Mouse (Mus musculus) liver, postnatal 0 days (tissue): ENCODE measurements around the gene Sec14l3. TPM values are rescaled to one million over a fixed set of nuclear protein-coding genes. Genes with fewer than 3 reads are reported as not detected.
A peak's percentile ranks its signal among the peaks of the same experiment; 100 is the strongest.

Source experiments
- ATAC-seq: fragments of 200-750 bp; cut with Nextera tagmentation; 2 replicates; pipeline ENCODE4 v1.8.0; 2017; ENCODE audit warnings: mild to moderate bottlenecking, moderate library complexity
- DNase-seq: peaks from one replicate; pipeline ENCODE4 v3.0.0-alpha.2; 2016
- H3K27ac ChIP-seq: fragments of 300-500 bp; sonication (generic); 2 replicates; pipeline ENCODE4 v1.5.1; 2014; ENCODE audit warnings: antibody characterized with exemption, moderate library complexity, mild to moderate bottlenecking, low read depth
- H3K27me3 ChIP-seq: fragments of 300-500 bp; sonication (generic); 2 replicates; pipeline ENCODE4 v1.6.1; 2014; ENCODE audit warnings: low read length, control low read depth, mixed read lengths; ENCODE audit not compliant: insufficient read depth
- H3K36me3 ChIP-seq: fragments of 300-500 bp; sonication (generic); replicated peaks from 2 replicates; pipeline ENCODE4 v1.6.1; 2014; ENCODE audit warnings: mild to moderate bottlenecking, control low read depth, low read length, moderate library complexity, mixed read lengths; ENCODE audit not compliant: insufficient read depth
- H3K4me1 ChIP-seq: fragments of 300-500 bp; sonication (generic); 2 replicates; pipeline ENCODE4 v1.6.1; 2014; ENCODE audit warnings: antibody characterized with exemption, mild to moderate bottlenecking, control low read depth; ENCODE audit not compliant: insufficient read depth
- H3K4me2 ChIP-seq: fragments of 300-500 bp; sonication (generic); 2 replicates; pipeline ENCODE4 v1.6.1; 2014; ENCODE audit warnings: low read depth, mild to moderate bottlenecking, low read length, moderate library complexity, mixed read lengths
- H3K4me3 ChIP-seq: fragments of 300-500 bp; sonication (generic); 2 replicates; pipeline ENCODE4 v1.5.1; 2014; ENCODE audit warnings: low read depth, low read length
- H3K9ac ChIP-seq: fragments of 300-500 bp; sonication (generic); replicated peaks from 2 replicates; pipeline ENCODE4 v1.6.1; 2014; ENCODE audit warnings: mild to moderate bottlenecking, moderate library complexity
- H3K9me3 ChIP-seq: fragments of 300-500 bp; sonication (generic); 2 replicates; pipeline ENCODE4 v1.6.1; 2016; ENCODE audit warnings: mild to moderate bottlenecking, control low read depth, low read length, mixed read lengths
- CTCF ChIP-seq: sonication (generic); IDR thresholded peaks from 2 replicates; pipeline ENCODE4 v1.5.1; 2016; ENCODE audit warnings: antibody characterized with exemption, low read depth
- EP300 ChIP-seq: IDR thresholded peaks from 2 replicates; pipeline ENCODE4 v1.6.1; 2016; ENCODE audit warnings: antibody characterized with exemption, low read depth, mild to moderate bottlenecking
- WGBS: fragments of 180-500 bp; shearing (Covaris S2); extraction: QIAGEN DNeasy Blood & Tissue Kit; methylation state at CpG from one replicate; pipeline ENCODE4 v1.1.7; 2014; ENCODE audit not compliant: insufficient replicate concordance; 5-methylcytosine and 5-hydroxymethylcytosine counted together
- polyA plus RNA-seq: library from polyadenylated mRNA; unstranded; fragments of >200 nt; fragmentation: Nextera tagmentation; extraction: Ambion mirVana; gene quantifications from 2 replicates; pipeline ENCODE4 v1.2.1, GENCODE M21; 2015

The Sec14l3 gene
- polyA plus RNA-seq, 1 experiment from 2014 or later, result not detected

DNA sequence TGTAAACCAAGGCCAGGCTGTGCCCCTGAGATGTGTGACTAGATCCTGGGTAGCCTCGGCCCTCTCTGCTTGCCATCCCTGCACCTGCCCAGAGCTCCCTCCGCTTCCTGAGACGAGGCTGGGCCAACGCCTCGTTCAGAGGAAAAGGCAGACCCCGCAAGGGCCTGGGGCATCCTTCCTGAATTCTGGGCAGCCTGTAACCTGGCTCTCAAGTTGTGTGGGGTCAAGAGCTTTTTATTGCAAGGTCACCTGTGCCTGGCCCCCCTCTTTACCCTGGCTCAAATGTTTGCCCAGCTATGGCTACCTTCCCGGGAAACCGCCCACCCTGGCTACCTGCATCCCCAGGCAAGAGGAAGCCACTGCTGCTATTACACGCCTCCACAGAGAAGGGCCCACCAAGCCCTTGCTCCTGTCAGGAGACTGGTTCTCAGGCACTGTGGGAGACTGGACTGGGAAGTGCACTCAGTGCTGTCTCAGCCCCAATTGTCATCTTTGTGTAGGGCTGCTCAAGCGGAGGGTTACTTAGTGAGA is 32.5 kb downstream of the Sec14l3 start:
- Histone ChIP-seq H3K27me3 (no peaks in the 10 kb centered on the region), H3K4me3 (peak overlapping the region; percentile 60), H3K4me2 (peak overlapping the region; percentile 85), H3K36me3 (peaks cover 11% of the 10 kb centered on the region), H3K9me3 (no peaks in the 10 kb centered on the region), H3K4me1 (peaks cover 36% of the 10 kb centered on the region), H3K9ac (peak overlapping the region; percentile 74), H3K27ac (peak overlapping the region; percentile 76)
- whole genome bisulfite sequencing, result 30% methylated on average over 10 of the region's 10 CpGs
- DNase-seq, result no peak
- ATAC-seq, result peak; percentile 16
- no peak for TF ChIP-seq EP300
- TF ChIP-seq CTCF, result no peak

DNA sequence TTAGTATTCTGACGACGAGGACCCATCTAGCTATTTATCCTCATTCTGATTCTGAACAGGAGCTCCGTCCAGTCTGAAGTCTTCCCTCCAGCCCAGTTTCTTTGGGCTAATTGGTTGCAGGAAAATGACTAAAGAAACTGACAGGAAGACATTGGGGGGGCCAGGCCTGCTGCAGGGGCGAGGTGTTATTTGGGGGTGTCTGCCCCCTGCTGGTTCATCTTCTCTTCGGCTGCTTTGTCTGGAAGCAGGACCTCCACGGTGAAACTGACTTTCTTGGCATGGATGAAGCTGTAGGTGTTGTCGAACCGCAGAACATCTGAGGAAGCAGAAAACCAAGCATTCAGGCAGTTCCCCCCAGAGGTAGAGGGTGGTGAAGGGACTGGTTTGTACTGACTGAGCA is 33.5 kb downstream of the Sec14l3 start:
- no peak overlapping the region; the same call in 1 of the 2 replicates for H3K9ac ChIP-seq
- H3K27ac ChIP-seq, result no peak overlapping the region
- DNase-seq (no peak), ATAC-seq (no peak)
- H3K4me1 ChIP-seq, result peaks cover 36% of the 10 kb centered on the region
- H3K4me3 ChIP-seq, result no peak overlapping the region
- H3K4me2 ChIP-seq, result no peak overlapping the region
- peaks cover 17% of the 10 kb centered on the region for H3K36me3 ChIP-seq
- H3K27me3 ChIP-seq, result no peaks in the 10 kb centered on the region
- no peaks in the 10 kb centered on the region for H3K9me3 ChIP-seq
- TF ChIP-seq CTCF, result peak; percentile 38; the same call in 1 of the 2 replicates
- no peak for TF ChIP-seq EP300
- WGBS, result 55% methylated on average over 8 of the region's 8 CpGs

DNA sequence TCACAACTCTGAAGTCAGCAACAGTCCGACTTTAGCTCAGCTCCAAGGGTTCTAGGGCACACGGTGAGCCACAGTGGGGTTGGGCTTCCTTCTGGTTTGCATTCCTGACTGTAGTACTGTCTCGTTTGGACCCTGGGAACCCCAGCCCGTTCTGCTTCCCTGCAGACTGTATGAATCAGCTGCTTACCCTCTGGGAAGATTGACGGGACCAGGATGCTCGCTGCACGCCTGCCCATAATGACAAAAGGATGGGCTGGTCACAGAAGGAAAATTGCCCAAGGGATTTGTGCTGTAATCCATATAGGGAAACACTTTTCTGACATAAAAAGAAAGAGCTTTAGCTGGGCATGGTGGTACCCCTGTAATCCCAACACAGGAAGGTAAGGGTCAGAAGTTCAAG is 34.2 kb downstream of the Sec14l3 start:
- no peak overlapping the region for H3K27ac ChIP-seq
- H3K9me3 ChIP-seq, result no peaks in the 10 kb centered on the region
- H3K4me1 ChIP-seq, result peaks cover 33% of the 10 kb centered on the region
- DNase-seq, result no peak
- ATAC-seq, result no peak
- no peaks in the 10 kb centered on the region for H3K27me3 ChIP-seq
- H3K4me3 ChIP-seq, result no peak overlapping the region
- peaks cover 23% of the 10 kb centered on the region for H3K36me3 ChIP-seq
- no peak overlapping the region for H3K4me2 ChIP-seq
- TF ChIP-seq CTCF, result no peak
- no peak for TF ChIP-seq EP300
- WGBS, result 71% methylated on average over 7 of the region's 7 CpGs
- no peak overlapping the region for H3K9ac ChIP-seq

DNA sequence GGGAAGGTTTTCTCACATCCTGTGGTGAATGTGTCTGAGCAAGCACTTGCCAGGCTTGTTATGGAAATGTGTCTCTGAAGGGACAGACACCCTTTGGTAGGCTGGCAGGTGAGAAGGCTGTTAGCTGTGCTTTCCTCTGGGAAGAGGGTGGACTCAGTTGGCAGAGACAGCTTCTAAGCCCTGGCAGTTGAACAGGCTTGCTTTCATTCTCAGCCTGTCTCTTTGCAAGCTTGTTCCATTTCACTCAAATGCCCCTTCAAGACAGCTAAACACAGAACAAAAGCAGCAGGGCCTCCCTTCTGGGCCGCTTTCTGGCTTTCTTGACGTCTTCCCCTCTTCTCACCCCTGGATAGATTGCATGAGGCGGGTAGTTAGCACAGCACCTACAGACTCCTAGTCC is 34.8 kb downstream of the Sec14l3 start:
- no peak overlapping the region for H3K4me3 ChIP-seq
- peaks cover 27% of the 10 kb centered on the region for H3K4me1 ChIP-seq
- DNase-seq (no peak), ATAC-seq (no peak)
- TF ChIP-seq CTCF (no peak), EP300 (no peak)
- H3K9me3 ChIP-seq, result no peaks in the 10 kb centered on the region
- no peak overlapping the region for H3K9ac ChIP-seq
- H3K4me2 ChIP-seq, result no peak overlapping the region
- no peak overlapping the region for H3K27ac ChIP-seq
- peaks cover 24% of the 10 kb centered on the region for H3K36me3 ChIP-seq
- WGBS, result 68% methylated on average over 3 of the region's 3 CpGs
- H3K27me3 ChIP-seq, result no peaks in the 10 kb centered on the region

DNA sequence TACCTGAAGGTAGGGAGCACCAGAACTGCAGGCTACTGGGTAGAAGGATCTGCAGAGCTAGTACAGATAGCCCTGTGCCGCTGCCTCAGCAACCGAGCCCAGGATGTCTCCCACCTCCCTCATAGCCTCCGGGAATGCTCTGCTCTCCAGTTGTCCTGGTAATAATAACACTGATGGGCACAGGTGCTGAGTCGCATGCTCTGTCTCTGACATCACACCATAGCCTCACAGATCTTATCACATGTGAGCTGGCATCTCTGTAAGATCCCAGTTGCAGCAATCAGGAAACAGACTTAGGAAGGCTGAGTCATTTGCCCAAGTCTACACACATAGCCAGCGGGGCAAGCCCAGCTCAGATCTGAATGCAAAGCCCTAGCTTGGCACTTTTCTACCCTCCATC is 37.2 kb downstream of the Sec14l3 start:
- 73% methylated on average over 5 of the region's 5 CpGs for WGBS
- no peaks in the 10 kb centered on the region for H3K27me3 ChIP-seq
- no peaks in the 10 kb centered on the region for H3K9me3 ChIP-seq
- H3K4me3 ChIP-seq, result no peak overlapping the region
- ATAC-seq (no peak), DNase-seq (no peak)
- no peak overlapping the region for H3K27ac ChIP-seq
- TF ChIP-seq CTCF (no peak), EP300 (no peak)
- H3K4me2 ChIP-seq, result no peak overlapping the region
- peaks cover 29% of the 10 kb centered on the region for H3K36me3 ChIP-seq
- H3K4me1 ChIP-seq, result peaks cover 9% of the 10 kb centered on the region
- H3K9ac ChIP-seq, result no peak overlapping the region

DNA sequence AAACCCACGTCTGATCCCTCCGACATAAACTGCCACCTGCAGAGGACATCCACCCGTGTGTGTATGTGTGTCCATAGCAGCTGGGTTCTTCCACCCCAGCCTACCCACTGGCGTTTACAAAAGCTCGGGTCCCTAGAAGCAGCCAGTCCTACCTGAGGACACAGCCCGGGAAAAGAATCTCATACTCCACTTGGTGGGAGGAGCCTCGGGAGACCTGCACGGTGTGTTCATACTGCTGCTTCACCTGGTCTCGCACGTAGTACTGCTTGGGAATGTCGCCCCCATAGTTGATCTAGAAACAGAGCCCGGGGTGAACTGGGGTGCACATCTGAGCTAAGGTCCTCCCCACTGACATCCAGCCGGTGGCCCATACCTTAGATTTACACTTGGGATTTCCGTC is 38.9 kb downstream of the Sec14l3 start:
- 82% methylated on average over 14 of the region's 14 CpGs for WGBS
- DNase-seq, result no peak
- Histone ChIP-seq H3K4me3 (no peak overlapping the region), H3K4me1 (no peaks in the 10 kb centered on the region), H3K9ac (no peak overlapping the region), H3K27ac (no peak overlapping the region), H3K27me3 (no peaks in the 10 kb centered on the region), H3K4me2 (no peak overlapping the region), H3K9me3 (no peaks in the 10 kb centered on the region), H3K36me3 (peaks cover 34% of the 10 kb centered on the region)
- TF ChIP-seq CTCF (no peak), EP300 (no peak)
- ATAC-seq, result no peak

DNA sequence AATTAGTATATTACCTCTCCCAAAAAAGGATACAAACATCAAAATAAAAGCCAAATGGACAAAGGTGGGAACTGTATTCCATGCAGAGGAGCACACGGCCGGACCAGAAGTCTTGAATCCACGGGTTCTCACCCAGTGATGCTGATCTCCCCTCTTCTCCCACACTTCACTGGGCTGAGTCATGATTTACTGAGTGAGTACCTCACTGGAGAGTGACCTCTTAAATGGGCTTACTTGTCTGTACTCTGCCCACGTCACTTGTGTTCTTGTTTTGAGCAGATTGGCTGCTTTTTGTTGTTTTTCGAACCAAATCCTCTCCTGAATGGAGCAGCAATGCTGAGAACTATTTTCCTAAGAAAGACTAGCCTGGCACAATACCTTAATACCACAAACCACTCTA is 40.3 kb downstream of the Sec14l3 start:
- TF ChIP-seq CTCF (no peak), EP300 (no peak)
- Histone ChIP-seq H3K4me3 (no peak overlapping the region), H3K9me3 (no peaks in the 10 kb centered on the region), H3K4me1 (no peaks in the 10 kb centered on the region), H3K4me2 (no peak overlapping the region), H3K27ac (no peak overlapping the region), H3K9ac (no peak overlapping the region), H3K27me3 (no peaks in the 10 kb centered on the region), H3K36me3 (peaks cover 34% of the 10 kb centered on the region)
- DNase-seq, result no peak
- ATAC-seq, result no peak
- 79% methylated on average over 5 of the region's 5 CpGs for WGBS
